Mouse (Mus musculus): ENCODE results near the gene Nop9. TPM values are rescaled to one million over a fixed set of nuclear protein-coding genes. Genes with fewer than 3 reads are reported as not detected.

Nop9 gene
- polyA plus RNA-seq, 1 experiment from 2014 or later = 56.7 TPM

- DNase-seq (ENCODE audit: low spot score) = peak; percentile 98
- no peaks in the 10 kb centered on the region for H3K9me3 ChIP-seq (ENCODE audit: control insufficient read depth, low read length)
- peaks cover 6% of the 10 kb centered on the region; the same call in 1 of the 2 replicates for H3K4me1 ChIP-seq (ENCODE audit: control insufficient read depth, insufficient read depth, low read length)
- peak within 1 kb of the TSS; percentile 66 for H3K4me2 ChIP-seq (ENCODE audit: low read depth, severe bottlenecking)
- H3K9ac ChIP-seq (ENCODE audit: low read length) = peak within 1 kb of the TSS; percentile 74
- under 1% methylated on average over 50 of the region's 50 CpGs for WGBS
- H3K27me3 ChIP-seq (ENCODE audit: control insufficient read depth, insufficient read depth, low read length) = no peaks in the 10 kb centered on the region
- H3K4me3 ChIP-seq (ENCODE audit: low read depth, low read length) = peak within 1 kb of the TSS; percentile 73
- H3K27ac ChIP-seq (replicated peaks; ENCODE audit: low read depth, low read length) = no peak within 1 kb of the TSS; the same call in 1 of the 2 replicates
- peak; percentile 90 for ATAC-seq (ENCODE audit: insufficient number of reproducible peaks, low FRiP score, low TSS enrichment, low read depth)
- H3K36me3 ChIP-seq (ENCODE audit: control insufficient read depth, insufficient read depth, low read length) = no peaks in the 10 kb centered on the region
Observed at GRCm38 (mm10) chr14:55721700-55722437, 23.6 kb upstream of the Nop9 start, which contains the start of gene Rabggta. Rabggta (minus strand) TSS chr14:55722263.

GRCm38 (mm10) chr14:55722438-55722945, 23.0 kb upstream of the Nop9 start:
- peak overlapping the region; percentile 14; the same call in 1 of the 2 replicates for H3K9ac ChIP-seq (ENCODE audit: low read length)
- peak overlapping the region; percentile 73 for H3K4me3 ChIP-seq (ENCODE audit: low read depth, low read length)
- WGBS = 51% methylated on average over 8 of the region's 8 CpGs
- no peaks in the 10 kb centered on the region for H3K9me3 ChIP-seq (ENCODE audit: control insufficient read depth, low read length)
- H3K4me1 ChIP-seq (ENCODE audit: control insufficient read depth, insufficient read depth, low read length) = peaks cover 6% of the 10 kb centered on the region; the same call in 1 of the 2 replicates
- H3K36me3 ChIP-seq (ENCODE audit: control insufficient read depth, insufficient read depth, low read length) = no peaks in the 10 kb centered on the region
- DNase-seq (ENCODE audit: low spot score) (no peak), ATAC-seq (ENCODE audit: insufficient number of reproducible peaks, low FRiP score, low TSS enrichment, low read depth) (no peak)
- no peak overlapping the region for H3K27ac ChIP-seq (replicated peaks; ENCODE audit: low read depth, low read length)
- peak overlapping the region; percentile 66 for H3K4me2 ChIP-seq (ENCODE audit: low read depth, severe bottlenecking)
- H3K27me3 ChIP-seq (ENCODE audit: control insufficient read depth, insufficient read depth, low read length) = no peaks in the 10 kb centered on the region

GRCm38 (mm10) chr14:55723433-55723832, 22.1 kb upstream of the Nop9 start:
- Histone ChIP-seq H3K27me3 (ENCODE audit: control insufficient read depth, insufficient read depth, low read length) (no peaks in the 10 kb centered on the region), H3K27ac (replicated peaks; ENCODE audit: low read depth, low read length) (no peak overlapping the region), H3K4me3 (ENCODE audit: low read depth, low read length) (no peak overlapping the region), H3K9ac (ENCODE audit: low read length) (no peak overlapping the region), H3K9me3 (ENCODE audit: control insufficient read depth, low read length) (no peaks in the 10 kb centered on the region), H3K4me1 (ENCODE audit: control insufficient read depth, insufficient read depth, low read length) (peaks cover 6% of the 10 kb centered on the region; the same call in 1 of the 2 replicates), H3K36me3 (ENCODE audit: control insufficient read depth, insufficient read depth, low read length) (no peaks in the 10 kb centered on the region), H3K4me2 (ENCODE audit: low read depth, severe bottlenecking) (no peak overlapping the region)
- DNase-seq (ENCODE audit: low spot score) (no peak), ATAC-seq (ENCODE audit: insufficient number of reproducible peaks, low FRiP score, low TSS enrichment, low read depth) (no peak)
- WGBS = 97% methylated on average over 7 of the region's 7 CpGs

GRCm38 (mm10) chr14:55724411-55724871, 21.1 kb upstream of the Nop9 start:
- Histone ChIP-seq H3K9me3 (ENCODE audit: control insufficient read depth, low read length) (no peaks in the 10 kb centered on the region), H3K27ac (replicated peaks; ENCODE audit: low read depth, low read length) (no peak overlapping the region), H3K4me2 (ENCODE audit: low read depth, severe bottlenecking) (no peak overlapping the region), H3K4me3 (ENCODE audit: low read depth, low read length) (no peak overlapping the region), H3K27me3 (ENCODE audit: control insufficient read depth, insufficient read depth, low read length) (no peaks in the 10 kb centered on the region), H3K9ac (ENCODE audit: low read length) (no peak overlapping the region), H3K4me1 (ENCODE audit: control insufficient read depth, insufficient read depth, low read length) (peaks cover 6% of the 10 kb centered on the region; the same call in 1 of the 2 replicates), H3K36me3 (ENCODE audit: control insufficient read depth, insufficient read depth, low read length) (no peaks in the 10 kb centered on the region)
- WGBS = 68% methylated on average over 8 of the region's 8 CpGs
- no peak for ATAC-seq (ENCODE audit: insufficient number of reproducible peaks, low FRiP score, low TSS enrichment, low read depth)
- no peak for DNase-seq (ENCODE audit: low spot score)

GRCm38 (mm10) chr14:55726261-55726660, 19.2 kb upstream of the Nop9 start:
- no peak overlapping the region for H3K27ac ChIP-seq (replicated peaks; ENCODE audit: low read depth, low read length)
- no peaks in the 10 kb centered on the region for H3K27me3 ChIP-seq (ENCODE audit: control insufficient read depth, insufficient read depth, low read length)
- H3K4me2 ChIP-seq (ENCODE audit: low read depth, severe bottlenecking) = no peak overlapping the region
- no peak for ATAC-seq (ENCODE audit: insufficient number of reproducible peaks, low FRiP score, low TSS enrichment, low read depth)
- H3K9ac ChIP-seq (ENCODE audit: low read length) = no peak overlapping the region
- no peaks in the 10 kb centered on the region for H3K9me3 ChIP-seq (ENCODE audit: control insufficient read depth, low read length)
- no peak overlapping the region for H3K4me3 ChIP-seq (ENCODE audit: low read depth, low read length)
- peaks cover 1% of the 10 kb centered on the region; the same call in 1 of the 2 replicates for H3K4me1 ChIP-seq (ENCODE audit: control insufficient read depth, insufficient read depth, low read length)
- DNase-seq (ENCODE audit: low spot score) = no peak
- H3K36me3 ChIP-seq (ENCODE audit: control insufficient read depth, insufficient read depth, low read length) = no peaks in the 10 kb centered on the region

- Histone ChIP-seq H3K4me2 (ENCODE audit: low read depth, severe bottlenecking) (no peak overlapping the region), H3K9me3 (ENCODE audit: control insufficient read depth, low read length) (no peaks in the 10 kb centered on the region), H3K27ac (replicated peaks; ENCODE audit: low read depth, low read length) (no peak overlapping the region), H3K36me3 (ENCODE audit: control insufficient read depth, insufficient read depth, low read length) (no peaks in the 10 kb centered on the region), H3K4me1 (ENCODE audit: control insufficient read depth, insufficient read depth, low read length) (no peaks in the 10 kb centered on the region), H3K9ac (ENCODE audit: low read length) (no peak overlapping the region), H3K27me3 (ENCODE audit: control insufficient read depth, insufficient read depth, low read length) (no peaks in the 10 kb centered on the region), H3K4me3 (ENCODE audit: low read depth, low read length) (no peak overlapping the region)
- no peak for DNase-seq (ENCODE audit: low spot score)
- WGBS = 78% methylated on average over 8 of the region's 8 CpGs
- no peak for ATAC-seq (ENCODE audit: insufficient number of reproducible peaks, low FRiP score, low TSS enrichment, low read depth)
Observed at GRCm38 (mm10) chr14:55727889-55728685, 17.4 kb upstream of the Nop9 start.

GRCm38 (mm10) chr14:55730116-55730515, 15.4 kb upstream of the Nop9 start:
- DNase-seq (ENCODE audit: low spot score) (no peak), ATAC-seq (ENCODE audit: insufficient number of reproducible peaks, low FRiP score, low TSS enrichment, low read depth) (no peak)
- Histone ChIP-seq H3K4me1 (ENCODE audit: control insufficient read depth, insufficient read depth, low read length) (no peaks in the 10 kb centered on the region), H3K27me3 (ENCODE audit: control insufficient read depth, insufficient read depth, low read length) (no peaks in the 10 kb centered on the region), H3K9me3 (ENCODE audit: control insufficient read depth, low read length) (no peaks in the 10 kb centered on the region), H3K36me3 (ENCODE audit: control insufficient read depth, insufficient read depth, low read length) (no peaks in the 10 kb centered on the region), H3K4me3 (ENCODE audit: low read depth, low read length) (no peak overlapping the region), H3K4me2 (ENCODE audit: low read depth, severe bottlenecking) (no peak overlapping the region), H3K9ac (ENCODE audit: low read length) (no peak overlapping the region), H3K27ac (replicated peaks; ENCODE audit: low read depth, low read length) (no peak overlapping the region)
- 73% methylated on average over 7 of the region's 7 CpGs for WGBS

- Histone ChIP-seq H3K4me2 (ENCODE audit: low read depth, severe bottlenecking) (no peak overlapping the region), H3K27me3 (ENCODE audit: control insufficient read depth, insufficient read depth, low read length) (no peaks in the 10 kb centered on the region), H3K4me3 (ENCODE audit: low read depth, low read length) (no peak overlapping the region), H3K4me1 (ENCODE audit: control insufficient read depth, insufficient read depth, low read length) (no peaks in the 10 kb centered on the region), H3K9me3 (ENCODE audit: control insufficient read depth, low read length) (no peaks in the 10 kb centered on the region), H3K9ac (ENCODE audit: low read length) (no peak overlapping the region), H3K27ac (replicated peaks; ENCODE audit: low read depth, low read length) (no peak overlapping the region), H3K36me3 (ENCODE audit: control insufficient read depth, insufficient read depth, low read length) (no peaks in the 10 kb centered on the region)
- WGBS = 87% methylated on average over 7 of the region's 7 CpGs
- no peak for DNase-seq (ENCODE audit: low spot score)
- ATAC-seq (ENCODE audit: insufficient number of reproducible peaks, low FRiP score, low TSS enrichment, low read depth) = no peak
Observed at GRCm38 (mm10) chr14:55730531-55731032, 14.9 kb upstream of the Nop9 start.
